Mouse (Mus musculus): ENCODE results near the gene Pklr. TPM values are rescaled to one million over a fixed set of nuclear protein-coding genes. Genes with fewer than 3 reads are reported as not detected.

The Pklr gene
- total and polyA plus RNA-seq, 3 experiments, result 53.2 to 185 (median 133) TPM

DNA sequence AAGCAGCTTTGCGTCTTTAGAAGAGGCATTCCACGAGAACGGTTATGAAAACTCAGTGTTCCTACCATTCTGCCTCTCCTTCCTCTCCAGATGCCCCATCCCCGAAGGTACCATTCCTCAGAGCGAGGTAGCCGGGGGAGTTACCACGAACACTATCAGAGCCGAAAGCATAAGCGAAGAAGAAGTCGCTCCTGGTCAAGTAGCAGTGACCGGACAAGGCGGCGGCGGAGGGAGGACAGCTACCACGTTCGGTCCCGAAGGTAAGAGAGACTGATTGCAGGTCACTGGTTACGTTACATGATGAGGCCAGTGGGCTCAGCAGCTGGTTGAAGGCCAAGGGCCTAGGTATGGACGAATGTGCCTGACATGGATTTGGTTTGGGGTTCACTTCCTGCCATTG lies 31.0 kb downstream of the Pklr start:
- Histone ChIP-seq H3K4me3 (ENCODE audit: control insufficient read depth in 1 of 2, insufficient read depth in 1 of 2, low read depth in 2 of 2, low read length in 2 of 2) (no peak overlapping the region), H3K27me3 (ENCODE audit: control insufficient read depth in 1 of 2, insufficient read depth in 2 of 2, low read length in 2 of 2) (no peaks in the 10 kb centered on the region), H3K27ac (ENCODE audit: control insufficient read depth, low read depth, low read length) (no peak overlapping the region), H3K4me1 (ENCODE audit: control insufficient read depth in 1 of 2, insufficient read depth in 2 of 2, low read length in 2 of 2) (peaks cover 5 to 17% of the 10 kb centered on the region in 2 experiments), H3K79me2 (ENCODE audit: control insufficient read depth, insufficient read depth, low read length, poor library complexity) (peaks cover 29% of the 10 kb centered on the region), H3K9ac (ENCODE audit: control insufficient read depth, low read depth, low read length, poor library complexity, severe bottlenecking) (no peak overlapping the region), H3K9me3 (replicated peaks; ENCODE audit: insufficient read depth, low read length) (no peaks in the 10 kb centered on the region), H3K36me3 (ENCODE audit: control insufficient read depth in 1 of 2, insufficient read depth in 2 of 2, low read length in 2 of 2) (peaks cover 19% of the 10 kb centered on the region in 2 experiments)
- TF ChIP-seq MEF2A (IDR thresholded peaks at IDR 0.05; ENCODE audit: extremely low read depth, insufficient replicate concordance, low read depth, low read length, poor library complexity, severe bottlenecking), result no peak
- no peak for TF ChIP-seq POLR2AphosphoS5 (IDR thresholded peaks at IDR 0.05; ENCODE audit: borderline replicate concordance, low read depth, low read length)
- TF ChIP-seq BHLHE40 (IDR thresholded peaks at IDR 0.05; ENCODE audit: borderline replicate concordance, low read depth, low read length), result no peak
- TF ChIP-seq UBTF (IDR thresholded peaks at IDR 0.05; ENCODE audit: borderline replicate concordance, insufficient read depth, low read depth, low read length), result no peak
- TF ChIP-seq NRF1 (IDR thresholded peaks at IDR 0.05; ENCODE audit: insufficient read depth, low read depth, low read length, poor library complexity, severe bottlenecking), result no peak
- TF ChIP-seq ZKSCAN1 (IDR thresholded peaks at IDR 0.05; ENCODE audit: low read depth, low read length), result no peak
- no peak for TF ChIP-seq RAD21 (IDR thresholded peaks at IDR 0.05; ENCODE audit: low read depth, low read length)
- TF ChIP-seq TAL1 (IDR thresholded peaks at IDR 0.05; ENCODE audit: low read length), result no peak
- DNase-seq (ENCODE audit: low read depth, low spot score), result no peak

DNA sequence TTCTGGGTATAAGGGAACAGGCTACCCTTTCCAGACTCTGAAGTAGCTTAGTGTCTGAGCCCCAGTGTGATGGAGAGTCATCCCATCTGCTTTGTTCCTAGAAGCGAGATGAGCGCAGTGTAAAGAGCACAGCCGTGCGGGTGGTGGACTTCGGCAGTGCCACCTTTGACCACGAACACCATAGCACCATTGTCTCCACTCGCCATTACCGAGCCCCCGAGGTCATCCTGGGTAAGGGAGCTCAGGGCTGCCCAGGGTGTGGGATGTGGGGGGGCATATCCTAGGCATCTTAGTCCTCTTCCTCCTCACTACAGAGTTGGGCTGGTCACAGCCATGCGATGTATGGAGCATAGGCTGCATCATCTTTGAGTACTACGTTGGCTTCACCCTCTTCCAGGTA lies 38.9 kb downstream of the Pklr start:
- no peak overlapping the region for H3K4me3 ChIP-seq (ENCODE audit: control insufficient read depth in 1 of 2, insufficient read depth in 1 of 2, low read depth in 2 of 2, low read length in 2 of 2)
- H3K79me2 ChIP-seq (ENCODE audit: control insufficient read depth, insufficient read depth, low read length, poor library complexity), result peaks cover 23% of the 10 kb centered on the region
- H3K9ac ChIP-seq (ENCODE audit: control insufficient read depth, low read depth, low read length, poor library complexity, severe bottlenecking), result no peak overlapping the region
- DNase-seq (ENCODE audit: low read depth, low spot score), result no peak
- peaks cover 3 to 17% of the 10 kb centered on the region in 2 experiments; a peak in 3 of 4 replicates for H3K4me1 ChIP-seq (ENCODE audit: control insufficient read depth in 1 of 2, insufficient read depth in 2 of 2, low read length in 2 of 2)
- TF ChIP-seq NELFE (IDR thresholded peaks at IDR 0.05; ENCODE audit: low read depth, low read length) (0 out of 2 replicates have a peak, but pooled peaks have one; percentile 8), ZKSCAN1 (IDR thresholded peaks at IDR 0.05; ENCODE audit: low read depth, low read length) (no peak), ETS1 (IDR thresholded peaks at IDR 0.05; ENCODE audit: low read depth, low read length) (no peak)
- H3K36me3 ChIP-seq (ENCODE audit: control insufficient read depth in 1 of 2, insufficient read depth in 2 of 2, low read length in 2 of 2), result peaks cover 16 to 31% of the 10 kb centered on the region in 2 experiments
- H3K27me3 ChIP-seq (ENCODE audit: control insufficient read depth in 1 of 2, insufficient read depth in 2 of 2, low read length in 2 of 2), result no peaks in the 10 kb centered on the region
- H3K27ac ChIP-seq (ENCODE audit: control insufficient read depth, low read depth, low read length), result no peak overlapping the region
- no peaks in the 10 kb centered on the region for H3K9me3 ChIP-seq (replicated peaks; ENCODE audit: insufficient read depth, low read length)

DNA sequence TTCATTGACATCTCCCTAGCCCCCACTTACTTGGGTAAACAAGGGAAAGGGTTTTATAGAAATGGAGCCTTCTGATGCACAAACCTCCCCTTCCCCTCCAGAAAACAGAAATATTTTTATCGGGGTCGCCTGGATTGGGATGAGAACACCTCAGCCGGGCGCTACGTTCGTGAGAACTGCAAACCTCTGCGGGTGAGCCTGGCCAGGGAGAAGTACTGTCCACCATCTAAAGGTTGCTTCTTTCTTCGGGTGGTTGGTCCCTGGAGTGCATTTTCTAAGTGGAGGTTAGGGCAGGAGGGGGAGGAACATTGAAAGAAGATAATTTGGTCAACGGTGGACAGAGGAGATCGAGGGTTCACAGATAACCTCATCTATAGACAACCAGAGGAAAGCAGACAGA lies 39.6 kb downstream of the Pklr start:
- no peaks in the 10 kb centered on the region for H3K27me3 ChIP-seq (ENCODE audit: control insufficient read depth in 1 of 2, insufficient read depth in 2 of 2, low read length in 2 of 2)
- H3K79me2 ChIP-seq (ENCODE audit: control insufficient read depth, insufficient read depth, low read length, poor library complexity), result peaks cover 23% of the 10 kb centered on the region
- H3K9ac ChIP-seq (ENCODE audit: control insufficient read depth, low read depth, low read length, poor library complexity, severe bottlenecking), result no peak overlapping the region
- DNase-seq (ENCODE audit: low read depth, low spot score), result no peak
- TF ChIP-seq RAD21 (IDR thresholded peaks at IDR 0.05; ENCODE audit: low read depth, low read length), result no peak
- no peak for TF ChIP-seq BHLHE40 (IDR thresholded peaks at IDR 0.05; ENCODE audit: borderline replicate concordance, low read depth, low read length)
- TF ChIP-seq ETS1 (IDR thresholded peaks at IDR 0.05; ENCODE audit: low read depth, low read length), result no peak
- TF ChIP-seq USF1 (IDR thresholded peaks at IDR 0.05; ENCODE audit: low read depth, low read length), result no peak
- no peak for TF ChIP-seq TCF12 (IDR thresholded peaks at IDR 0.05; ENCODE audit: low read depth, low read length)
- no peak for TF ChIP-seq RCOR1 (IDR thresholded peaks at IDR 0.05; ENCODE audit: low read depth, low read length)
- TF ChIP-seq ZKSCAN1 (IDR thresholded peaks at IDR 0.05; ENCODE audit: low read depth, low read length), result no peak
- TF ChIP-seq TAL1 (IDR thresholded peaks at IDR 0.05; ENCODE audit: low read length), result no peak
- TF ChIP-seq CHD1 (IDR thresholded peaks at IDR 0.05; ENCODE audit: low read depth, low read length), result no peak
- TF ChIP-seq KAT2A (conservative IDR thresholded peaks at IDR 0.05; ENCODE audit: low read depth, low read length), result no peak
- no peak for TF ChIP-seq MEF2A (IDR thresholded peaks at IDR 0.05; ENCODE audit: extremely low read depth, insufficient replicate concordance, low read depth, low read length, poor library complexity, severe bottlenecking)
- no peak for TF ChIP-seq NELFE (IDR thresholded peaks at IDR 0.05; ENCODE audit: low read depth, low read length)
- TF ChIP-seq CTCF (IDR thresholded peaks at IDR 0.05 in 2 of 3, conservative IDR thresholded peaks at IDR 0.05 in 1 of 3; ENCODE audit: control insufficient read depth in 1 of 3, insufficient read depth in 1 of 3, low read depth in 2 of 3, low read length in 3 of 3, poor library complexity in 1 of 3, severe bottlenecking in 1 of 3), result no peak
- no peak overlapping the region for H3K4me3 ChIP-seq (ENCODE audit: control insufficient read depth in 1 of 2, insufficient read depth in 1 of 2, low read depth in 2 of 2, low read length in 2 of 2)
- no peak overlapping the region for H3K27ac ChIP-seq (ENCODE audit: control insufficient read depth, low read depth, low read length)
- peaks cover 19 to 32% of the 10 kb centered on the region in 2 experiments for H3K36me3 ChIP-seq (ENCODE audit: control insufficient read depth in 1 of 2, insufficient read depth in 2 of 2, low read length in 2 of 2)
- peaks cover 3 to 17% of the 10 kb centered on the region in 2 experiments; a peak in 3 of 4 replicates for H3K4me1 ChIP-seq (ENCODE audit: control insufficient read depth in 1 of 2, insufficient read depth in 2 of 2, low read length in 2 of 2)
- H3K9me3 ChIP-seq (replicated peaks; ENCODE audit: insufficient read depth, low read length), result no peaks in the 10 kb centered on the region

Measured in MEL (cell line).